ENCODE assay signal across 8 mouse cellular contexts in the genomic region with DNA sequence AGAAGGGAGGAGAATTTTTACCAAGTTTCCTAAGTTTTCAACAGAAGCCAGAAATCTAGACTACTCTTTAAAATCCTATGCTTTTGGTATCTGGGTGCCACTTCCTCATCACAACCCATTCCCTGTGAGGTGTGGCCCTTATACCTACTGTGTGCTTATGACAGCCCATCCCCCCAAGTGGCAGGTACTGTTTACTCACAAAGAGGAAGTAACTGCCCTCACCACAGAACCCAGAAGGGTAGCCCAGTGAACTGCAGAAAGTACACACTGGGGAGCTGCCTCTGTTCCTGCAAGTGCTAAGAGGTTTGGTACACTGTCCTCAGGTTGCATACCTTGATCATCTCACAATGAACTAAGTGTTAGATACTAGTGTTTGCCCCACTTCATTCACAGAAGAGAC. TPM values are rescaled to one million over a fixed set of nuclear protein-coding genes. Genes with fewer than 3 reads are reported as not detected.
DNase-seq lines count a peak whose midpoint lies in the region; ATAC-seq and TF ChIP-seq lines count a peak whose summit lies in the region.

No protein-coding gene starts in this region.

- no peaks in the 10 kb centered on the region for H3K9me3 ChIP-seq in heart, embryonic 12.5 days (replicated peaks)
- H3K9me3 ChIP-seq in G1E (replicated peaks), result no peaks in the 10 kb centered on the region
- H3K9me3 ChIP-seq in intestine, embryonic 14.5 days (ENCODE audit: control insufficient read depth, low read length), result no peaks in the 10 kb centered on the region
- no peaks in the 10 kb centered on the region for H3K9me3 ChIP-seq in midbrain, embryonic 15.5 days

- no peaks in the 10 kb centered on the region for H3K36me3 ChIP-seq in heart, embryonic 12.5 days
- H3K36me3 ChIP-seq in G1E (replicated peaks), result peaks cover 26% of the 10 kb centered on the region
- no peaks in the 10 kb centered on the region for H3K36me3 ChIP-seq in intestine, embryonic 14.5 days (ENCODE audit: control insufficient read depth, insufficient read depth, low read length)
- H3K36me3 ChIP-seq in midbrain, embryonic 15.5 days (replicated peaks), result no peaks in the 10 kb centered on the region

- peak overlapping the region; percentile 89 for H3K4me3 ChIP-seq in heart, embryonic 12.5 days
- H3K4me3 ChIP-seq in G1E (ENCODE audit: low read depth, low read length), result peak overlapping the region; percentile 99; the same call in 1 of the 2 replicates
- H3K4me3 ChIP-seq in intestine, embryonic 14.5 days (ENCODE audit: low read depth, low read length), result no peak overlapping the region
- H3K4me3 ChIP-seq in midbrain, embryonic 15.5 days, result no peak overlapping the region

- H3K27ac ChIP-seq in heart, embryonic 12.5 days (ENCODE audit: poor library complexity, severe bottlenecking), result no peak overlapping the region
- H3K27ac ChIP-seq in intestine, embryonic 14.5 days (ENCODE audit: low read depth), result no peak overlapping the region
- no peak overlapping the region for H3K27ac ChIP-seq in midbrain, embryonic 15.5 days

- no peaks in the 10 kb centered on the region for H3K27me3 ChIP-seq in heart, embryonic 12.5 days (replicated peaks)
- no peaks in the 10 kb centered on the region for H3K27me3 ChIP-seq in G1E (ENCODE audit: insufficient read depth, low read length)
- no peaks in the 10 kb centered on the region for H3K27me3 ChIP-seq in intestine, embryonic 14.5 days (replicated peaks; ENCODE audit: control insufficient read depth, insufficient read depth, low read length)
- H3K27me3 ChIP-seq in midbrain, embryonic 15.5 days (replicated peaks), result no peaks in the 10 kb centered on the region

- TF ChIP-seq CTCF in G1E (IDR thresholded peaks at IDR 0.05; ENCODE audit: low read depth, low read length), result no peak

- intact Hi-C loops in heart, postnatal 14 days (cut with DNase I), result no loop called here

- peak overlapping the region; percentile 96 for H3K4me2 ChIP-seq in heart, embryonic 12.5 days
- H3K4me2 ChIP-seq in intestine, embryonic 14.5 days (ENCODE audit: low read length), result peak overlapping the region; percentile 95
- peak overlapping the region; percentile 95; the same call in 1 of the 2 replicates for H3K4me2 ChIP-seq in midbrain, embryonic 15.5 days

- no peak for DNase-seq in heart, postnatal 14 days
- DNase-seq in G1E (ENCODE audit: low spot score), result peak; percentile 54
- DNase-seq in intestine, embryonic 14.5 days (ENCODE audit: low spot score), result no peak
- DNase-seq in urinary bladder, postnatal 4 days (ENCODE audit: low spot score in 2 of 2), result no peak
- DNase-seq in right cerebral cortex, postnatal 36 days (ENCODE audit: low spot score in 2 of 2), result no peak

- ATAC-seq in heart, embryonic 12.5 days (ENCODE audit: insufficient number of reproducible peaks, low FRiP score), result no peak
- no peak for ATAC-seq in G1E (ENCODE audit: extremely low read depth, insufficient number of reproducible peaks, low FRiP score, poor library complexity, severe bottlenecking)
- no peak for ATAC-seq in intestine, embryonic 14.5 days (replicated peaks; ENCODE audit: low FRiP score, low TSS enrichment, low read depth)
- ATAC-seq in midbrain, embryonic 15.5 days (replicated peaks), result no peak
- ATAC-seq in megakaryocyte progenitor cell, adult 5-6 weeks (replicated peaks; ENCODE audit: poor library complexity), result no peak

- 0 out of 2 replicates have a peak overlapping the region, but pooled peaks have one; percentile 91 for H3K9ac ChIP-seq in heart, embryonic 12.5 days
- no peak overlapping the region for H3K9ac ChIP-seq in intestine, embryonic 14.5 days (ENCODE audit: low read length)
- no peak overlapping the region for H3K9ac ChIP-seq in midbrain, embryonic 15.5 days

- H3K4me1 ChIP-seq in heart, embryonic 12.5 days (replicated peaks), result peaks cover 36% of the 10 kb centered on the region
- peaks cover 52% of the 10 kb centered on the region for H3K4me1 ChIP-seq in G1E (ENCODE audit: insufficient read depth, low read depth, low read length)
- peaks cover 24% of the 10 kb centered on the region for H3K4me1 ChIP-seq in intestine, embryonic 14.5 days (replicated peaks; ENCODE audit: control insufficient read depth, insufficient read depth, low read length)
- peaks cover 43% of the 10 kb centered on the region for H3K4me1 ChIP-seq in midbrain, embryonic 15.5 days

RNA-seq across cellular contexts. Expression of a gene that starts 2.0 kb away (rescaled TPM):
- 60.4 and 62.7 TPM in 2 replicates for polyA plus RNA-seq in heart, embryonic 12.5 days (2016; fragmentation: Nextera tagmentation; extraction: Ambion mirVana)
- 10 to 100 TPM; 55.6 to 57.8 TPM for total RNA-seq in heart, postnatal 14 days (2021)
- total RNA-seq in G1E (2014; fragmentation: Nextera tagmentation), result 81.9 and 86.2 TPM in 2 replicates
- total RNA-seq in G1E (2017), result 12.3 and 13.5 TPM in 2 replicates
- polyA plus RNA-seq in G1E (2012), result 304 and 332 TPM in 2 replicates
- polyA plus RNA-seq in intestine, embryonic 14.5 days (2014; fragmentation: Nextera tagmentation; extraction: Ambion mirVana), result 91.7 and 102 TPM in 2 replicates
- polyA plus RNA-seq in midbrain, embryonic 15.5 days (2015; fragmentation: Nextera tagmentation; extraction: Ambion mirVana), result 92.2 and 97.3 TPM in 2 replicates
- 47.2 and 49.6 TPM in 2 replicates for total RNA-seq in megakaryocyte progenitor cell, adult 5-6 weeks (2015)
- 16.8 and 19.4 TPM in 2 replicates for total RNA-seq in megakaryocyte progenitor cell, adult 5-6 weeks (2017)

RNA-seq across cellular contexts. Expression of a gene that starts 9.5 kb away (rescaled TPM):
- polyA plus RNA-seq in heart, embryonic 12.5 days (2016; fragmentation: Nextera tagmentation; extraction: Ambion mirVana), result 0.04 and 0.18 TPM in 2 replicates
- not detected for total RNA-seq in heart, postnatal 14 days (2021)
- total RNA-seq in G1E (2014; fragmentation: Nextera tagmentation), result not detected in 2 replicates
- not detected in 2 replicates for total RNA-seq in G1E (2017)
- not detected in 2 replicates for polyA plus RNA-seq in G1E (2012)
- 8.9 and 11.8 TPM in 2 replicates for polyA plus RNA-seq in intestine, embryonic 14.5 days (2014; fragmentation: Nextera tagmentation; extraction: Ambion mirVana)
- polyA plus RNA-seq in midbrain, embryonic 15.5 days (2015; fragmentation: Nextera tagmentation; extraction: Ambion mirVana), result 0.15 and 0.30 TPM in 2 replicates
- not detected in 2 replicates for total RNA-seq in megakaryocyte progenitor cell, adult 5-6 weeks (2015)
- total RNA-seq in megakaryocyte progenitor cell, adult 5-6 weeks (2017), result not detected in 2 replicates

RNA-seq across cellular contexts. Expression of a gene that starts 57.9 kb away (rescaled TPM):
- polyA plus RNA-seq in heart, embryonic 12.5 days (2016; fragmentation: Nextera tagmentation; extraction: Ambion mirVana), result 0.22 and 0.27 TPM in 2 replicates
- total RNA-seq in heart, postnatal 14 days (2021), result not detected
- total RNA-seq in G1E (2014; fragmentation: Nextera tagmentation), result not detected in 2 replicates
- 0.05 and 0.06 TPM in 2 replicates for total RNA-seq in G1E (2017)
- not detected in 2 replicates for polyA plus RNA-seq in G1E (2012)
- polyA plus RNA-seq in intestine, embryonic 14.5 days (2014; fragmentation: Nextera tagmentation; extraction: Ambion mirVana), result 0.60 and 0.81 TPM in 2 replicates
- 26.0 and 32.7 TPM in 2 replicates for polyA plus RNA-seq in midbrain, embryonic 15.5 days (2015; fragmentation: Nextera tagmentation; extraction: Ambion mirVana)
- not detected in 2 replicates for total RNA-seq in megakaryocyte progenitor cell, adult 5-6 weeks (2015)
- total RNA-seq in megakaryocyte progenitor cell, adult 5-6 weeks (2017), result not detected in 2 replicates

Comparison
In these comparisons a context has a peak if more than half of its experiments do, and no peak if none do; other contexts are left out.
1. H3K4me3 ChIP-seq: peak in heart, embryonic 12.5 days (single experiment) and G1E (single experiment); none in intestine, embryonic 14.5 days (single experiment) and midbrain, embryonic 15.5 days (single experiment).
2. RNA of a gene that starts 57.9 kb away (polyA plus RNA-seq): 26.0 to 32.7 TPM in midbrain, embryonic 15.5 days; 0.60 to 0.81 TPM in intestine, embryonic 14.5 days, 0.22 to 0.27 TPM in heart, embryonic 12.5 days and not detected in G1E; every median in the first group is over 10 times any median in the second.
3. Peak in every context shown above with its lines, with median percentiles within 50 percentile points of each other: H3K4me2 ChIP-seq.